Mouse (Mus musculus): ENCODE measurements around the gene Vwa5b2. TPM values are rescaled to one million over a fixed set of nuclear protein-coding genes. Genes with fewer than 3 reads are reported as not detected.

The Vwa5b2 gene
- total and polyA plus RNA-seq, 2 experiments from 2014 or later = 8.7 to 20.9 TPM

DNA sequence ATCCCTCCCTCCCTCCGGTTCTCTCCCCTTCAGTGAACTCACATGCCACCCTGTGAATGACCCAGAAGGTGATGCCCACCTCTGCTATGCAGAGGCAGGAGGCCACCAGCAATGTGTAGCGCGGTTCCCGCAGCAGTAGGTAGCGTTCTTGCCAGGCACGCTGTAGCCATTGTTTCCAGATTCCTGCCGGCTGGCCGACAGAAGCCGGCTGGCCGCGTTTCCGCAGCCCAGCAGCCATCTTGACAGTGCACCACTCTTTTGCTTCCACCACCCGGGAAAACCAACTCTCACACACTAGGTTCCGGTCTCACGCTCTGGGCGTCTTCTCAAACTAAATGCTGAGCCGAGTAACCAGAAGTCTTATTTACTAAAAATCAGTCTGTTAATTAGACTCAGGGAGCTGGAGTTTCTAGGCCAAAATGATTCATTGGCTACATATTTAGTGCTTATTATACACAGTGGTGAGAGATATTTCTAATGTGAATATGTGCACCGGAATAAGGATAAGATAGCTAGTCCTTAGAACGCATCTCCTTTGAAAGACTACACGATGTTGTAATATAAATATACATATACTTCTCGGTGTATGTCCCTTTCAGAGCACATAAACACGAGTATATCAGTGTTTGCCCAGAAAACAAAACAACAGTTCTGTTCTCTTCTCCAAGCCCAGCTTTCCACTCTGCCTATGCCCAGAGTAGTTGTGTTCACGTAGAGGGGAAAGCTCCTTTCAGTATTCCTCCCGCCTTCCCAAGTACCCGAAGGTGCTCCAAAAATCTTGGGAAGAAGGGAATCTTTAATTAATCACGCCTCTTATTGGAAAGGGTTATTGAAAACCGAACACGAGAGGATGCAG lies 21.5 kb downstream of the Vwa5b2 start:
- peak; percentile 93 for DNase-seq
- peaks cover 12% of the 10 kb centered on the region; the same call in 1 of the 2 replicates for H3K4me1 ChIP-seq (ENCODE audit: insufficient read depth)
- no peak for TF ChIP-seq CTCF (IDR thresholded peaks at IDR 0.05; ENCODE audit: low read depth)
- no peaks in the 10 kb centered on the region for H3K27me3 ChIP-seq (ENCODE audit: insufficient read depth, low read length)
- H3K9ac ChIP-seq = peak overlapping the region; percentile 80
- under 1% methylated on average over 28 of the region's 28 CpGs for whole genome bisulfite sequencing
- peak overlapping the region; percentile 87 for H3K4me2 ChIP-seq (ENCODE audit: low read depth)
- H3K9me3 ChIP-seq (ENCODE audit: low read length) = no peaks in the 10 kb centered on the region
- peak; percentile 85 for ATAC-seq
- peaks cover 25% of the 10 kb centered on the region for H3K36me3 ChIP-seq (ENCODE audit: insufficient read depth)
- peak overlapping the region; percentile 71 for H3K4me3 ChIP-seq (ENCODE audit: low read depth, low read length)
- H3K27ac ChIP-seq (ENCODE audit: low read depth, low read length) = peak overlapping the region; percentile 84

DNA sequence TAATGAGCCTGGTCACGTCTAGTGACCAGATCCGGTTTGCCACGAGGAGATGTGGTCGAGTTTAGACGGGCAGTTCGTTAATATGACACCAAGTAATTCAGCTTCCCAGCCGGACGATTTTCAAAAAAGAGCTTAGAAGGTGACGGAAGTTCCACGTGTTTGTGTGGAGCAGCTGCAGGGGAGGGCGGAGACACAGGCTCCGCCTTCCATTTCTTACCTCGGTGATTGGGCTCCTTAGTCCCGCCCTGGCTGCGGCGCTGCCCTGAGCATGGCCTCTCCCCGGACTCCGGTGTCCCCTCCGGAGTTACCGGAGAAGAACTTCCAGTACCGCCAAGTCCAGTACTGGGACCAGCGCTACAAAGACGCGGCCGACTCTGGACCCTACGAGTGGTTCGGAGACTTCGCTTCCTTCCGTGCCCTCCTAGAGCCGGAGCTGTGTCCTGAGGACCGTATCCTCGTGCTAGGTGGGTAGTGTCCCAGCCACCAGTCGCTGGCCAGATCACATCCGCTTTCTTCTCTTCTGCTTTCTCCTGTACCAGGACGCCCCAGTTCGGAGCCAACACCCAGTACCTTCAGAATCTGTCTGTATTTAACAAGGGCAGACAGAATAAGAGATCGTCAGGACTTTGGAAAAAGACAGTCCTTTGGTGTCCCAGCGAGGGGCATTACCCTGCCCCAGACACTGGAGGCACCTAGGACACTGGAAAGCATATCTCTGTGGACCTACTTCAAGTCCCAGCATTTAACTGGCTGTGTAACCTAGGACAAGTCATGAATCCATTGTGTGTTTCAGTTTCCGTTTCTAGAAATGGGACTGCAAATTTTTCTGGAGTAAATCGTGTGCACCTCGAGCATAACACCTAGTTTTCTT lies 22.3 kb downstream of the Vwa5b2 start, which contains the start of the genes Eef1akmt4, Gm49333 and Alg3:
Eef1akmt4 (plus strand) TSS at position 237 of the 871 bp plus-strand sequence.
Gm49333 (plus strand) TSS at position 254 of the 871 bp plus-strand sequence.
Alg3 (minus strand) TSS at position 379 of the 871 bp plus-strand sequence.
- WGBS = 2% methylated on average over 41 of the region's 41 CpGs
- DNase-seq (peak; percentile 89), ATAC-seq (peak; percentile 96)
- Histone ChIP-seq H3K27me3 (ENCODE audit: insufficient read depth, low read length) (no peaks in the 10 kb centered on the region), H3K4me3 (ENCODE audit: low read depth, low read length) (peak within 1 kb of the TSS; percentile 71), H3K9ac (peak within 1 kb of the TSS; percentile 80), H3K27ac (ENCODE audit: low read depth, low read length) (peak within 1 kb of the TSS; percentile 84), H3K4me2 (ENCODE audit: low read depth) (peak within 1 kb of the TSS; percentile 87), H3K36me3 (ENCODE audit: insufficient read depth) (peaks cover 16% of the 10 kb centered on the region; the same call in 1 of the 2 replicates), H3K9me3 (ENCODE audit: low read length) (no peaks in the 10 kb centered on the region), H3K4me1 (ENCODE audit: insufficient read depth) (peaks cover 12% of the 10 kb centered on the region; the same call in 1 of the 2 replicates)
- no peak for TF ChIP-seq CTCF (IDR thresholded peaks at IDR 0.05; ENCODE audit: low read depth)

DNA sequence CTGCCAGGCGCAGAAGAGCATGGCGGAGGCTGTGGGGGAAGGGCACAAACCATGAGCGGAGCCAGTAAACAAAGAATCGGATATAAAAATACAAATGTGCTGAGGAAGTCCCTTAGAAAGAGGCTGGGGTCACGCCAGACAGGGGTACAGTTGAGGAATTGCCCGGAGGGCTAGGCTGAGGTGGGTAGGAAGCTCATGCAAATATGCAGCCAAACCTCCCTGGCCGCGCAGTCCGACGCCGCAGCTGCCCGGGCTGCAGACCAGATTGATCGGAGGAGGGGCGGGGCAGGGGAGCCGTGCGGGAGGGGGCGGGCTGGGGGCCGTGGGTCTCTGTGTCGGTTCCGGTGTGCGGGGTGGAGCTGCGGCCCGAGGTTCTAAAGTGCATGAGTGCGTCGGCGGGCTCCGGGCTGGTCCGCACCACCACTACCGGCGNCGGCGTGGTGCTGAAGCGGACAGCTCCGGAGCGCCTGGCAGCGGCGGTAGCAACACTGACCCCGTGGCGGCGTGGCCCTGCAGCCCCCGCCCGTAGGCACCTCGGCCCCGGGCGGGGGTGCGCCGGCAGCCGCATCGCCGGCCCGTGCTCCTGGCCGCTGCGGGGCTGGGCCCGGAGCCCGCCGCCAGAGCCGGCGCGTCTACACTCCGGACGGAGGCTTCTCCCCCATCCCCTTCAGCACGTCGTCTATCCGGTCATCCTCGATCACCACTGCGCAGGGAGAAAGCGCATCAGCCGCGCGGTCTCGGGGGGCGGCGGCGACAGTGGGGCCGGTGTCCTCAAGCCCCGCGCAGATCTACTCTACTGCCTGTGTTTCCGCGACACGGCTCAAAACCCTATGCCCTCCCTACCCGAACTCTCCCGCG lies 30.5 kb downstream of the Vwa5b2 start:
- peak; percentile 48 for DNase-seq
- peak overlapping the region; percentile 76 for H3K4me3 ChIP-seq (ENCODE audit: low read depth, low read length)
- WGBS = 1% methylated on average over 65 of the region's 83 CpGs

DNA sequence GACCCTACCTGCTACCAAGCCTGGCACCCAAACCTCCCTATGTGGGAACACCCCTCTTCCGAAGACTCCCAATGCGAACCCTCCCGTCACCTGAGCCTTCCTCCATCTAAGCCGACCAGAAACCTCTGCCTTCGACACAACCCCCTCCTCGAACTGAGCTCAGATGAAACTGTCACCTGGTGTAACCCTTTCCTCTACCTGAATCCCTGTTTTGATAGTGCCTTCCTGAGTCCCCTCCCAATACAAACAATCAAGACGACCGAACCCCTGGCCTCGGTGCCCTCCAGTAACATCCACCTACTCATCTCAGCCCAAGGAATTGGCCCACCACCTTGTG lies 31.1 kb downstream of the Vwa5b2 start:
- Histone ChIP-seq H3K4me1 (ENCODE audit: insufficient read depth) (peaks cover 5% of the 10 kb centered on the region; the same call in 1 of the 2 replicates), H3K9ac (peak overlapping the region; percentile 87), H3K27me3 (ENCODE audit: insufficient read depth, low read length) (no peaks in the 10 kb centered on the region), H3K4me3 (ENCODE audit: low read depth, low read length) (peak overlapping the region; percentile 76), H3K9me3 (ENCODE audit: low read length) (no peaks in the 10 kb centered on the region), H3K36me3 (ENCODE audit: insufficient read depth) (peaks cover 5% of the 10 kb centered on the region; the same call in 1 of the 2 replicates), H3K27ac (ENCODE audit: low read depth, low read length) (peak overlapping the region; percentile 90), H3K4me2 (ENCODE audit: low read depth) (peak overlapping the region; percentile 90)
- DNase-seq (peak; percentile 43), ATAC-seq (peak; percentile 2; the same call in 1 of the 2 replicates)
- WGBS = 0% methylated on average over 9 of the region's 9 CpGs
- no peak for TF ChIP-seq CTCF (IDR thresholded peaks at IDR 0.05; ENCODE audit: low read depth)

More for the DNA sequence above, 30.5 kb downstream of the Vwa5b2 start:
- Histone ChIP-seq H3K27ac (ENCODE audit: low read depth, low read length) (peak overlapping the region; percentile 90), H3K9ac (peak overlapping the region; percentile 87), H3K4me1 (ENCODE audit: insufficient read depth) (peaks cover 5% of the 10 kb centered on the region; the same call in 1 of the 2 replicates), H3K27me3 (ENCODE audit: insufficient read depth, low read length) (no peaks in the 10 kb centered on the region), H3K4me2 (ENCODE audit: low read depth) (peak overlapping the region; percentile 90), H3K36me3 (ENCODE audit: insufficient read depth) (peaks cover 5% of the 10 kb centered on the region; the same call in 1 of the 2 replicates), H3K9me3 (ENCODE audit: low read length) (no peaks in the 10 kb centered on the region)
- ATAC-seq = peak; percentile 5
- TF ChIP-seq CTCF (IDR thresholded peaks at IDR 0.05; ENCODE audit: low read depth) = no peak

DNA sequence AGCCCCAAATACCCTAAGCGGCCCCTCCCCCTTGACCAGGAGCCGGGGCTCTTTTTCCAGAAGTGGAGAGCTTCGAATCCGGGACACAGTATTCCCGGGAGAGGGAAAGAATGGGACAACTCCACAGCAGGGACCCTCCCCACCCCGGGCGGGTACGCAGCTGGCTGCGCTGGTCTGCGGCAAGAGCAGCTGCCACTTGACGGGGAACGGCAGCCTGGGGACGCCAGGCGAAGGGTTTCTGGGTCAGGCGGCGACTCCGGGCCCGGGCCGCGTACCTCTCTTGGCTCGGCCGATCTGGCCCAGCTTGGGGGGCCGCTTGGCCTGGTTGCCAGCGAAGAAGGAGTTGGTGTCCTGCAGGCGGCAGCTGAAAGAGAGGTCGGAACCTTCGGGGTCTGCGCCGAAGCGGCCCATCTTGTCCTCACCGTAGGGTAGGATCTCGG lies 31.5 kb downstream of the Vwa5b2 start:
- Histone ChIP-seq H3K9ac (peak overlapping the region; percentile 87), H3K4me3 (ENCODE audit: low read depth, low read length) (peak overlapping the region; percentile 76), H3K27me3 (ENCODE audit: insufficient read depth, low read length) (no peaks in the 10 kb centered on the region), H3K4me1 (ENCODE audit: insufficient read depth) (peaks cover 5% of the 10 kb centered on the region; the same call in 1 of the 2 replicates), H3K27ac (ENCODE audit: low read depth, low read length) (peak overlapping the region; percentile 90), H3K36me3 (ENCODE audit: insufficient read depth) (peaks cover 5% of the 10 kb centered on the region; the same call in 1 of the 2 replicates), H3K4me2 (ENCODE audit: low read depth) (peak overlapping the region; percentile 90), H3K9me3 (ENCODE audit: low read length) (no peaks in the 10 kb centered on the region)
- under 1% methylated on average over 32 of the region's 32 CpGs for WGBS
- TF ChIP-seq CTCF (IDR thresholded peaks at IDR 0.05; ENCODE audit: low read depth) = no peak
- DNase-seq (peak; percentile 62), ATAC-seq (peak; percentile 8)

All from forebrain, postnatal 0 days (tissue).